Mouse (Mus musculus) myocyte (in vitro differentiated cells): ENCODE measurements at regions not wholly inside any gene's neighbourhood (a gene's known extent, or its start where the extent isn't known, plus 50 kb on each side); places are given as distances from the start of the nearest gene placed in this dataset.

Experiments
- CEBPB ChIP-seq: IDR thresholded peaks from 2 replicates; pipeline ENCODE4 v1.6.1; 2011; ENCODE audit warnings: mild to moderate bottlenecking, moderate library complexity; ENCODE audit not compliant: poor library complexity, insufficient read depth, severe bottlenecking
- E2F4 ChIP-seq: IDR thresholded peaks from one replicate; pipeline ENCODE4 v1.6.1; 2011; ENCODE audit warnings: mild to moderate bottlenecking, control low read depth, moderate library complexity; ENCODE audit not compliant: insufficient read depth
- MAX ChIP-seq: IDR thresholded peaks from one replicate; pipeline ENCODE4 v1.6.1; 2011; ENCODE audit warnings: low read depth, mild to moderate bottlenecking, control low read depth
- MYOD1 ChIP-seq, 3 experiments: IDR thresholded peaks; one replicate each; pipeline ENCODE4 v1.6.1; 2011; ENCODE audit warnings: control low read depth in 2 of 3, low read depth in 2 of 3, mild to moderate bottlenecking in 2 of 3, moderate library complexity in 1 of 3; ENCODE audit not compliant: insufficient read length in 2 of 3, control insufficient read depth in 1 of 3
- MYOG ChIP-seq, 3 experiments: IDR thresholded peaks; one replicate each; pipeline ENCODE4 v1.6.1; 2011; ENCODE audit warnings: control low read depth in 2 of 3, low read depth in 2 of 3, mild to moderate bottlenecking in 2 of 3; ENCODE audit not compliant: insufficient read length in 2 of 3, control insufficient read depth in 1 of 3, insufficient read depth in 1 of 3
- POLR2A ChIP-seq: IDR thresholded peaks from one replicate; pipeline ENCODE4 v1.6.1; 2011; ENCODE audit warnings: low read depth, mild to moderate bottlenecking, control low read depth, moderate library complexity; ENCODE audit not compliant: insufficient read length
- POLR2AphosphoS2 ChIP-seq: IDR thresholded peaks from one replicate; pipeline ENCODE4 v1.6.1; 2011; ENCODE audit warnings: low read depth, control low read depth; ENCODE audit not compliant: insufficient read length
- SRF ChIP-seq: IDR thresholded peaks from one replicate; pipeline ENCODE4 v1.6.1; 2011; ENCODE audit warnings: low read depth; ENCODE audit not compliant: control insufficient read depth, insufficient read length
- TCF12 ChIP-seq: IDR thresholded peaks from one replicate; pipeline ENCODE4 v1.6.1; 2011; ENCODE audit warnings: mild to moderate bottlenecking, control low read depth; ENCODE audit not compliant: poor library complexity, insufficient read depth, severe bottlenecking
- TCF3 ChIP-seq: IDR thresholded peaks from one replicate; pipeline ENCODE4 v1.6.1; 2011; ENCODE audit warnings: low read depth, control low read depth; ENCODE audit not compliant: insufficient read length
- USF1 ChIP-seq: IDR thresholded peaks from one replicate; pipeline ENCODE4 v1.6.1; 2011; ENCODE audit warnings: low read depth, mild to moderate bottlenecking, control low read depth, moderate library complexity

DNA sequence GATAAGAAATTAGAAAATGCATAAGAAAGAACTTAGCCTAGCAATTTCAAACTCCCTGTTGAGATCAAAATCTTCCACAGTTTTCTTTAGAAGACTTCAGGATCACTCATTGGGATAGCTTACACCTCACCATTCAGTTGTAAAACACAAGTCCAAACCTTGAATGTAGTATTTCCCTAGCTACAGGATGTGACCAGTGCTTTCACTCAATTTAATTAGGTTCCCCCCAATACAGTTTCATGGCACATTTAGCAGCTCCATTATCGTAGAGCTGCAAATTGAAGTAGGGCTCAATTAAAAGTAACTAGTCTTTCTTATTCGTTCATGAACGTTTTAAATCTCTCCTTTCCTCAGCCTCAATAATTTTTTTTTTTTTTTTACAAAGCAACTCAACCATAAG lies 550.0 kb upstream of the Tmprss15 start:
- TF ChIP-seq POLR2A, result no peak
- TF ChIP-seq POLR2AphosphoS2, result no peak
- TF ChIP-seq E2F4, result no peak
- no peak for TF ChIP-seq USF1
- TF ChIP-seq MYOD1 (IDR thresholded peaks at IDR 0.05; ENCODE audit: control insufficient read depth in 1 of 3, insufficient read length in 2 of 3, low read depth in 2 of 3), result no peak
- no peak for TF ChIP-seq MAX
- no peak for TF ChIP-seq TCF12
- no peak for TF ChIP-seq CEBPB
- no peak for TF ChIP-seq SRF
- no peak for TF ChIP-seq MYOG (IDR thresholded peaks at IDR 0.05; ENCODE audit: control insufficient read depth in 1 of 3, insufficient read depth in 1 of 3, insufficient read length in 2 of 3, low read depth in 2 of 3)
- no peak for TF ChIP-seq TCF3
